In genomic region chr15:7972528-7972927, GRCm38 (mm10) we compare ENCODE assay signal across 22 mouse cellular contexts.
A peak's percentile ranks its signal among the peaks of the same experiment; 100 is the strongest.
DNase-seq lines count a peak whose midpoint lies in the region; ATAC-seq and TF ChIP-seq lines count a peak whose summit lies in the region.
"Had no signal": no experiment of that assay in that cellular context is flagged by ENCODE, and none has a peak within 500 bp of the region (broad histone marks: within the 10 kb centered on the region; RNA-seq: fewer than 3 reads in every experiment).

No protein-coding gene starts in this region.

- H3K9ac ChIP-seq in forebrain, embryonic 15.5 days (replicated peaks) = no peak overlapping the region
- no peak overlapping the region for H3K9ac ChIP-seq in forebrain, embryonic 13.5 days
- no peak overlapping the region for H3K9ac ChIP-seq in hindbrain, postnatal 0 days (replicated peaks; ENCODE audit: low read length)
- H3K9ac ChIP-seq: embryonic facial prominence, embryonic 15.5 days; heart, embryonic 12.5 days; hindbrain, embryonic 14.5 days had no signal

- no peaks in the 10 kb centered on the region for H3K9me3 ChIP-seq in forebrain, embryonic 15.5 days
- no peaks in the 10 kb centered on the region for H3K9me3 ChIP-seq in forebrain, embryonic 13.5 days (replicated peaks)
- no peaks in the 10 kb centered on the region for H3K9me3 ChIP-seq in hindbrain, postnatal 0 days (ENCODE audit: low read length)
- H3K9me3 ChIP-seq: embryonic facial prominence, embryonic 15.5 days; hindbrain, embryonic 10.5 days had no signal

- no peaks in the 10 kb centered on the region for H3K27me3 ChIP-seq in forebrain, embryonic 15.5 days
- H3K27me3 ChIP-seq in forebrain, embryonic 13.5 days = no peaks in the 10 kb centered on the region
- no peaks in the 10 kb centered on the region for H3K27me3 ChIP-seq in hindbrain, postnatal 0 days (ENCODE audit: insufficient read depth, low read length)
- H3K27me3 ChIP-seq: embryonic facial prominence, embryonic 15.5 days; heart, embryonic 12.5 days; Patski had no signal

- peak overlapping the region; percentile 5; the same call in 1 of the 2 replicates for H3K27ac ChIP-seq in forebrain, embryonic 15.5 days (replicated peaks)
- no peak overlapping the region for H3K27ac ChIP-seq in forebrain, embryonic 13.5 days
- H3K27ac ChIP-seq in hindbrain, postnatal 0 days = no peak overlapping the region
- H3K27ac ChIP-seq: embryonic facial prominence, embryonic 15.5 days; hindbrain, embryonic 10.5 days; hindbrain, embryonic 14.5 days had no signal

- H3K4me2 ChIP-seq in forebrain, embryonic 15.5 days (replicated peaks) = no peak overlapping the region
- H3K4me2 ChIP-seq in forebrain, embryonic 13.5 days = no peak overlapping the region
- H3K4me2 ChIP-seq in hindbrain, postnatal 0 days (ENCODE audit: low read depth, low read length) = no peak overlapping the region
- H3K4me2 ChIP-seq: embryonic facial prominence, embryonic 15.5 days; heart, embryonic 12.5 days; hindbrain, embryonic 14.5 days had no signal

- H3K36me3 ChIP-seq in forebrain, embryonic 15.5 days = 0 out of 2 replicates have a peak, but pooled peaks cover 4% of the 10 kb centered on the region
- H3K36me3 ChIP-seq in forebrain, embryonic 13.5 days (ENCODE audit: poor library complexity, severe bottlenecking) = peaks cover 8% of the 10 kb centered on the region
- no peaks in the 10 kb centered on the region for H3K36me3 ChIP-seq in hindbrain, postnatal 0 days (ENCODE audit: insufficient read depth, low read length)

- DNase-seq in layer of hippocampus, adult 11-12 months (ENCODE audit: low spot score) = peak; percentile 35
- DNase-seq in layer of hippocampus, postnatal 10 days (ENCODE audit: low spot score in 2 of 2) = no peak
- DNase-seq in layer of hippocampus, adult 9-10 months (ENCODE audit: low spot score) = peak; percentile 26
- DNase-seq in adrenal gland, postnatal 10 days = no peak
- DNase-seq in kidney, adult 9 months = no peak
- DNase-seq in hindbrain, postnatal 0 days (ENCODE audit: low spot score) = no peak
- DNase-seq: adrenal gland, postnatal 25 days; cerebellum, adult 11 months; cerebellum, adult 8-10 months; cerebellum, postnatal 14 days; embryo, embryonic 11 days; gastrocnemius, postnatal 25 days had no signal

- no peaks in the 10 kb centered on the region for H3K4me1 ChIP-seq in forebrain, embryonic 15.5 days
- no peaks in the 10 kb centered on the region for H3K4me1 ChIP-seq in forebrain, embryonic 13.5 days
- H3K4me1 ChIP-seq in hindbrain, postnatal 0 days (ENCODE audit: insufficient read depth, low read length) = no peaks in the 10 kb centered on the region
- H3K4me1 ChIP-seq: embryonic facial prominence, embryonic 15.5 days; hindbrain, embryonic 10.5 days had no signal

- no peak overlapping the region for H3K4me3 ChIP-seq in forebrain, embryonic 15.5 days
- no peak overlapping the region for H3K4me3 ChIP-seq in forebrain, embryonic 13.5 days
- H3K4me3 ChIP-seq in hindbrain, postnatal 0 days (ENCODE audit: low read length) = no peak overlapping the region
- H3K4me3 ChIP-seq: embryonic facial prominence, embryonic 15.5 days; erythroblast, embryonic 14.5 days; heart, embryonic 12.5 days; hindbrain, embryonic 10.5 days had no signal

- TF ChIP-seq CTCF in hindbrain, postnatal 0 days (IDR thresholded peaks at IDR 0.05; ENCODE audit: low read depth) = no peak

- WGBS in forebrain, embryonic 15.5 days = 82% methylated on average over 5 of the region's 5 CpGs
- 86% methylated on average over 5 of the region's 5 CpGs for WGBS in forebrain, embryonic 13.5 days
- 87% methylated on average over 5 of the region's 5 CpGs for WGBS in hindbrain, postnatal 0 days

- ATAC-seq in forebrain, embryonic 15.5 days (replicated peaks) = no peak
- no peak for ATAC-seq in forebrain, embryonic 13.5 days
- no peak for ATAC-seq in hindbrain, postnatal 0 days
- ATAC-seq: activated CD4-positive, CD25-positive, alpha-beta regulatory T cell, adult 4 months; intestine, embryonic 16.5 days; Patski had no signal

Comparison
In these comparisons a context has a peak if more than half of its experiments do, and no peak if none do; other contexts are left out.
1. DNase-seq: peak in layer of hippocampus, adult 11-12 months (single experiment) and layer of hippocampus, adult 9-10 months (single experiment); none in layer of hippocampus, postnatal 10 days (0 of 2), adrenal gland, postnatal 10 days (single experiment), kidney, adult 9 months (single experiment) and hindbrain, postnatal 0 days (single experiment).